In the genomic region with DNA sequence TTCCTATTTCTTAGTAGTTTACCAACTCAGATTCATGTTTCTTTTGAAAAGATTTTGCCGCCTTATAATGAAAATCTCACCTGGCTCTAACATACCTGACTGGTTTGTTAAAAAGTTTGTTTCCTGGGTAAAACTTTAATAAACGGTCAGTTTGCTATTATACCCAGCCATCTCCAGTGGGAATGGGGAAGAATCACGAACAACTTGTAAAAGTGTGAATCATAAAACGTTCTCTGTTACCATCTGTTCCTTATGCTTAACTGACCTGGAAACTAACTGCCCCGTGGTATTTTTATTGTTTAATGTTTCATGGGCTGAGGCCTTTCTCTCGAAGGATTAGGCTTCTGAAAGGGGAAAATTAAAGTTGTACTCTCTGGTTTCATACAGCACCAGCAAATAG, we compare ENCODE assay signal across 8 mouse cellular contexts. TPM values are rescaled to one million over a fixed set of nuclear protein-coding genes. Genes with fewer than 3 reads are reported as not detected.
DNase-seq lines count a peak whose midpoint lies in the region; ATAC-seq and TF ChIP-seq lines count a peak whose summit lies in the region.

No protein-coding gene starts in this region.

- POLR2A ChIA-PET in Patski (lab: Charles Lee): interaction anchor here (1.0 to 3.5 kb wide), 6 partner anchors 12 to 75 kb away, joined by 3 to 27 read pairs (median 8); no protein-coding TSS in a partner anchor

- H3K27me3 ChIP-seq in heart, embryonic 16.5 days (ENCODE audit: control insufficient read depth, insufficient read depth, low read length): no peaks in the 10 kb centered on the region
- H3K27me3 ChIP-seq in Patski: no peaks in the 10 kb centered on the region
- no peaks in the 10 kb centered on the region for H3K27me3 ChIP-seq in hindbrain, embryonic 13.5 days
- H3K27me3 ChIP-seq in midbrain, embryonic 12.5 days: no peaks in the 10 kb centered on the region

- H3K27ac ChIP-seq in heart, embryonic 16.5 days (ENCODE audit: low read length): peak overlapping the region; percentile 11; the same call in 1 of the 2 replicates
- H3K27ac ChIP-seq in hindbrain, embryonic 13.5 days: no peak overlapping the region
- H3K27ac ChIP-seq in midbrain, embryonic 12.5 days (replicated peaks): no peak overlapping the region

- WGBS in heart, embryonic 16.5 days: 56% methylated on average over 6 of the region's 6 CpGs
- WGBS in hindbrain, embryonic 13.5 days: 54% methylated on average over 6 of the region's 6 CpGs
- WGBS in midbrain, embryonic 12.5 days: 50% methylated on average over 6 of the region's 6 CpGs

- no peaks in the 10 kb centered on the region for H3K36me3 ChIP-seq in heart, embryonic 16.5 days (ENCODE audit: control insufficient read depth, insufficient read depth)
- H3K36me3 ChIP-seq in hindbrain, embryonic 13.5 days: no peaks in the 10 kb centered on the region
- H3K36me3 ChIP-seq in midbrain, embryonic 12.5 days: no peaks in the 10 kb centered on the region

- peak overlapping the region; percentile 60 for H3K4me2 ChIP-seq in heart, embryonic 16.5 days (ENCODE audit: low read depth, low read length)
- H3K4me2 ChIP-seq in hindbrain, embryonic 13.5 days: peak overlapping the region; percentile 68
- peak overlapping the region; percentile 62 for H3K4me2 ChIP-seq in midbrain, embryonic 12.5 days (replicated peaks)

- H3K9ac ChIP-seq in heart, embryonic 16.5 days (ENCODE audit: low read length): peak overlapping the region; percentile 54; the same call in 1 of the 2 replicates
- H3K9ac ChIP-seq in hindbrain, embryonic 13.5 days: 0 out of 2 replicates have a peak overlapping the region, but pooled peaks have one; percentile 91
- peak overlapping the region; percentile 21; the same call in 1 of the 2 replicates for H3K9ac ChIP-seq in midbrain, embryonic 12.5 days (replicated peaks)

- no peak for TF ChIP-seq CTCF in Patski (IDR thresholded peaks at IDR 0.05)

- intact Hi-C loops in heart, postnatal 10 days (cut with DNase I): loop anchor here (5.0 kb wide), 2 partner anchors 48 to 77 kb away; a partner anchor contains a TSS

- CTCF ChIA-PET in Patski (lab: Charles Lee): interaction anchor here (0.6 to 5.7 kb wide), 7 partner anchors 10 to 75 kb away, joined by 3 to 62 read pairs (median 5); no protein-coding TSS in a partner anchor

- peak overlapping the region; percentile 95 for H3K4me3 ChIP-seq in heart, embryonic 16.5 days (ENCODE audit: low read length)
- H3K4me3 ChIP-seq in hindbrain, embryonic 13.5 days: peak overlapping the region; percentile 73
- H3K4me3 ChIP-seq in midbrain, embryonic 12.5 days: peak overlapping the region; percentile 79

- no peaks in the 10 kb centered on the region for H3K9me3 ChIP-seq in heart, embryonic 16.5 days (replicated peaks; ENCODE audit: control insufficient read depth, low read length)
- no peaks in the 10 kb centered on the region for H3K9me3 ChIP-seq in hindbrain, embryonic 13.5 days
- no peaks in the 10 kb centered on the region for H3K9me3 ChIP-seq in midbrain, embryonic 12.5 days

- in situ Hi-C loops in Patski (cut with MboI; ENCODE audit: low pct_unique_long_range_greater_than_20kb): loop anchor here (5.0 kb wide), 2 partner anchors 42 to 357 kb away; no protein-coding TSS in a partner anchor

- no peak for DNase-seq in heart, postnatal 10 days
- DNase-seq in Patski (ENCODE audit: low read depth, low spot score): peak; percentile 50
- DNase-seq in adrenal gland, adult (ENCODE audit: inconsistent age in 2 of 2, low spot score in 1 of 2): no peak
- no peak for DNase-seq in right cerebral cortex, adult 18-20 months
- DNase-seq in testis, postnatal 14 days (ENCODE audit: low spot score): no peak

- H3K4me1 ChIP-seq in heart, embryonic 16.5 days (ENCODE audit: control insufficient read depth, insufficient read depth, low read length): peaks cover 15% of the 10 kb centered on the region
- H3K4me1 ChIP-seq in hindbrain, embryonic 13.5 days (replicated peaks): peaks cover 26% of the 10 kb centered on the region
- H3K4me1 ChIP-seq in midbrain, embryonic 12.5 days: peaks cover 20% of the 10 kb centered on the region

- no peak for ATAC-seq in heart, embryonic 16.5 days (replicated peaks; ENCODE audit: extremely low read depth, insufficient read depth, low FRiP score)
- ATAC-seq in Patski: no peak
- no peak for ATAC-seq in hindbrain, embryonic 13.5 days (ENCODE audit: low FRiP score)
- ATAC-seq in midbrain, embryonic 12.5 days (ENCODE audit: low FRiP score, low read depth): no peak

RNA-seq across cellular contexts. Expression of a gene that starts 0.6 kb away (rescaled TPM):
- polyA plus RNA-seq in heart, embryonic 16.5 days (2015; fragmentation: Nextera tagmentation; extraction: Ambion mirVana): 52.5 and 59.9 TPM in 2 replicates
- total RNA-seq in heart, postnatal 10 days (2021): 10 to 100 TPM; 52.4 to 56.0 TPM
- 459 TPM for polyA plus RNA-seq in Patski (2021)
- polyA plus RNA-seq in hindbrain, embryonic 13.5 days (2015; fragmentation: Nextera tagmentation; extraction: Ambion mirVana): 46.7 and 56.4 TPM in 2 replicates
- 57.5 and 58.3 TPM in 2 replicates for polyA plus RNA-seq in midbrain, embryonic 12.5 days (2016; fragmentation: Nextera tagmentation; extraction: Ambion mirVana)

RNA-seq across cellular contexts. Expression of a gene that starts 29.4 kb away (rescaled TPM):
- 37.8 and 42.4 TPM in 2 replicates for polyA plus RNA-seq in heart, embryonic 16.5 days (2015; fragmentation: Nextera tagmentation; extraction: Ambion mirVana)
- total RNA-seq in heart, postnatal 10 days (2021): 10 to 100 TPM; 25.3 to 30.9 TPM
- 93.6 TPM for polyA plus RNA-seq in Patski (2021)
- polyA plus RNA-seq in hindbrain, embryonic 13.5 days (2015; fragmentation: Nextera tagmentation; extraction: Ambion mirVana): 58.2 and 59.6 TPM in 2 replicates
- 79.4 and 83.9 TPM in 2 replicates for polyA plus RNA-seq in midbrain, embryonic 12.5 days (2016; fragmentation: Nextera tagmentation; extraction: Ambion mirVana)

RNA-seq across cellular contexts. Expression of a gene that starts 49.2 kb away (rescaled TPM):
- 4.2 and 4.5 TPM in 2 replicates for polyA plus RNA-seq in heart, embryonic 16.5 days (2015; fragmentation: Nextera tagmentation; extraction: Ambion mirVana)
- total RNA-seq in heart, postnatal 10 days (2021): 10 to 100 TPM in 1 of 2 experiments, 1 to 10 TPM in 1; 9.3 to 10.0 TPM
- polyA plus RNA-seq in Patski (2021): 24.9 TPM
- 6.1 and 7.9 TPM in 2 replicates for polyA plus RNA-seq in hindbrain, embryonic 13.5 days (2015; fragmentation: Nextera tagmentation; extraction: Ambion mirVana)
- polyA plus RNA-seq in midbrain, embryonic 12.5 days (2016; fragmentation: Nextera tagmentation; extraction: Ambion mirVana): 14.6 and 14.7 TPM in 2 replicates

Comparison
In these comparisons a context has a peak if more than half of its experiments do, and no peak if none do; other contexts are left out.
1. H3K9ac ChIP-seq: peak in every context shown above with its lines; median percentile 91 in hindbrain, embryonic 13.5 days; 54 in heart, embryonic 16.5 days; 21 in midbrain, embryonic 12.5 days.